Mouse (Mus musculus) bone marrow macrophage, adult 2 months (primary cell): ENCODE data around the gene Lhfpl3.

Experiments used
- CTCF ChIP-seq: IDR thresholded peaks from 2 replicates; pipeline ENCODE4 v1.5.1; 2012; ENCODE audit warnings: low read depth, mild to moderate bottlenecking, low read length, moderate library complexity
- POLR2A ChIP-seq: IDR thresholded peaks from 2 replicates; pipeline ENCODE4 v1.6.1; 2012; ENCODE audit warnings: mild to moderate bottlenecking, low read depth, low read length, borderline replicate concordance

GRCm38 (mm10) chr5:23111307-23111706, 365.4 kb downstream of the Lhfpl3 start:
- TF ChIP-seq CTCF (no peak), POLR2A (no peak)
